Mouse (Mus musculus): Measurements from ENCODE around the gene Kifc5b. TPM values are rescaled to one million over a fixed set of nuclear protein-coding genes. Genes with fewer than 3 reads are reported as not detected.
"Not testable (repeated sequence)": the region's sequence is repeated elsewhere in the genome, so short reads cannot be mapped to it uniquely, and the experiment has no call there.

The Kifc5b gene
- polyA plus RNA-seq, 1 experiment from 2014 or later = 5.9 TPM

GRCm38 (mm10) chr17:26975415-26975814 is 58.5 kb downstream of the Kifc5b start:
- DNase-seq (ENCODE audit: low spot score) = no peak
- no peak for ATAC-seq (ENCODE audit: low FRiP score)

DNA sequence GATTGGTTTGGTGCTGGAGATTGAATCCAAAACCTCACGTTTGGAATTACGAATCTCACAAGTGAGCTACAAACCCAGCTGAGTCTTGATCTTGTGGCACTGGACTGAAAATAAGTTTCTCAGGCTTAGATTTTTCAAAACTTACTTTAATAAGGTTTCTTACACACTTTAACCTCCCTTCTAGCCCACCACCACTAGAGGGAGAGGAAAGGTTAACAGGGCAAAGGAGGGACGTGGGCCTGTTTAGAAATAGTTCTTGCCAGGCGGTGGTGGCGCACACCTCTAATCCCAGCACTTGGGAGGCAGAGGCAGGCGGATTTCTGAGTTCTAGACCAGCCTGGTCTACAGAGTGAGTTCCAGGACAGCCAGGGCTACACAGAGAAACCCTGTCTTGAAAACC is 60.5 kb downstream of the Kifc5b start:
- not testable (repeated sequence) for DNase-seq (ENCODE audit: low spot score); ATAC-seq (ENCODE audit: low FRiP score); H3K27me3 ChIP-seq (ENCODE audit: control insufficient read depth, insufficient read depth, low read length); H3K9me3 ChIP-seq (ENCODE audit: control insufficient read depth, low read length); H3K4me2 ChIP-seq (replicated peaks; ENCODE audit: low read depth, low read length); H3K9ac ChIP-seq (ENCODE audit: low read depth, low read length); H3K27ac ChIP-seq (ENCODE audit: low read depth, low read length); H3K4me3 ChIP-seq (ENCODE audit: low read depth, low read length); H3K4me1 ChIP-seq (replicated peaks; ENCODE audit: control insufficient read depth, insufficient read depth, low read length); H3K36me3 ChIP-seq (ENCODE audit: control insufficient read depth, insufficient read depth, low read length)
- 95% methylated on average over 6 of the region's 6 CpGs for WGBS

More at GRCm38 (mm10) chr17:26975415-26975814, 58.5 kb downstream of the Kifc5b start:
- H3K9me3 ChIP-seq (ENCODE audit: control insufficient read depth, low read length) = no peaks in the 10 kb centered on the region
- H3K4me3 ChIP-seq (ENCODE audit: low read depth, low read length) = no peak overlapping the region
- H3K27ac ChIP-seq (ENCODE audit: low read depth, low read length) = no peak overlapping the region
- H3K36me3 ChIP-seq (ENCODE audit: control insufficient read depth, insufficient read depth, low read length) = 0 out of 2 replicates have a peak, but pooled peaks cover 4% of the 10 kb centered on the region
- no peak overlapping the region for H3K4me2 ChIP-seq (replicated peaks; ENCODE audit: low read depth, low read length)
- H3K4me1 ChIP-seq (replicated peaks; ENCODE audit: control insufficient read depth, insufficient read depth, low read length) = peaks cover 6% of the 10 kb centered on the region; the same call in 1 of the 2 replicates
- no peaks in the 10 kb centered on the region for H3K27me3 ChIP-seq (ENCODE audit: control insufficient read depth, insufficient read depth, low read length)
- no peak overlapping the region for H3K9ac ChIP-seq (ENCODE audit: low read depth, low read length)

GRCm38 (mm10) chr17:26979426-26979825 is 62.5 kb downstream of the Kifc5b start:
- H3K4me2 ChIP-seq (replicated peaks; ENCODE audit: low read depth, low read length) = no peak overlapping the region
- ATAC-seq (ENCODE audit: low FRiP score) = no peak
- no peaks in the 10 kb centered on the region for H3K4me1 ChIP-seq (replicated peaks; ENCODE audit: control insufficient read depth, insufficient read depth, low read length)
- no peak for DNase-seq (ENCODE audit: low spot score)
- WGBS = 88% methylated on average over 2 of the region's 2 CpGs
- 0 out of 2 replicates have a peak, but pooled peaks cover 4% of the 10 kb centered on the region for H3K36me3 ChIP-seq (ENCODE audit: control insufficient read depth, insufficient read depth, low read length)
- H3K4me3 ChIP-seq (ENCODE audit: low read depth, low read length) = no peak overlapping the region
- H3K9me3 ChIP-seq (ENCODE audit: control insufficient read depth, low read length) = no peaks in the 10 kb centered on the region
- H3K27ac ChIP-seq (ENCODE audit: low read depth, low read length) = no peak overlapping the region
- H3K27me3 ChIP-seq (ENCODE audit: control insufficient read depth, insufficient read depth, low read length) = no peaks in the 10 kb centered on the region
- no peak overlapping the region for H3K9ac ChIP-seq (ENCODE audit: low read depth, low read length)

- 84% methylated on average over 2 of the region's 2 CpGs for WGBS
- no peak overlapping the region for H3K4me3 ChIP-seq (ENCODE audit: low read depth, low read length)
- no peaks in the 10 kb centered on the region for H3K27me3 ChIP-seq (ENCODE audit: control insufficient read depth, insufficient read depth, low read length)
- no peak overlapping the region for H3K4me2 ChIP-seq (replicated peaks; ENCODE audit: low read depth, low read length)
- ATAC-seq (ENCODE audit: low FRiP score) = no peak
- H3K9ac ChIP-seq (ENCODE audit: low read depth, low read length) = no peak overlapping the region
- H3K36me3 ChIP-seq (ENCODE audit: control insufficient read depth, insufficient read depth, low read length) = 0 out of 2 replicates have a peak, but pooled peaks cover 4% of the 10 kb centered on the region
- H3K4me1 ChIP-seq (replicated peaks; ENCODE audit: control insufficient read depth, insufficient read depth, low read length) = no peaks in the 10 kb centered on the region
- H3K9me3 ChIP-seq (ENCODE audit: control insufficient read depth, low read length) = no peaks in the 10 kb centered on the region
- no peak overlapping the region for H3K27ac ChIP-seq (ENCODE audit: low read depth, low read length)
- no peak for DNase-seq (ENCODE audit: low spot score)
These were observed 64.2 kb downstream of the Kifc5b start for GRCm38 (mm10) chr17:26981050-26981449.

Other genes with a start within 250 kb of the Kifc5b start
- 4.1 and 10.2 TPM in 2 replicates for gene Crebrf, start 201.4 kb upstream of the Kifc5b start, polyA plus RNA-seq (2014; fragmentation: Nextera tagmentation; extraction: Ambion mirVana)
- 45.9 and 52.9 TPM in 2 replicates for gene Bnip1, start 136.0 kb upstream of the Kifc5b start, polyA plus RNA-seq (2014; fragmentation: Nextera tagmentation; extraction: Ambion mirVana)
- gene Nkx2-5, start 72.1 kb upstream of the Kifc5b start, polyA plus RNA-seq (2014; fragmentation: Nextera tagmentation; extraction: Ambion mirVana) = not detected in 2 replicates
- gene Phf1, start 16.0 kb downstream of the Kifc5b start, polyA plus RNA-seq (2014; fragmentation: Nextera tagmentation; extraction: Ambion mirVana) = 4.5 and 5.5 TPM in 2 replicates
- gene Cuta, start 22.5 kb downstream of the Kifc5b start, polyA plus RNA-seq (2014; fragmentation: Nextera tagmentation; extraction: Ambion mirVana) = 135 and 154 TPM in 2 replicates
- gene Syngap1, start 24.2 kb downstream of the Kifc5b start, polyA plus RNA-seq (2014; fragmentation: Nextera tagmentation; extraction: Ambion mirVana) = 3.4 and 4.7 TPM in 2 replicates
- gene Zbtb9, start 56.1 kb downstream of the Kifc5b start, polyA plus RNA-seq (2014; fragmentation: Nextera tagmentation; extraction: Ambion mirVana) = 10.5 and 13.2 TPM in 2 replicates
- 7.4 and 9.5 TPM in 2 replicates for gene Bak1, start 111.9 kb downstream of the Kifc5b start, polyA plus RNA-seq (2014; fragmentation: Nextera tagmentation; extraction: Ambion mirVana)
- 1.2 and 1.3 TPM in 2 replicates for gene Itpr3, start 140.2 kb downstream of the Kifc5b start, polyA plus RNA-seq (2014; fragmentation: Nextera tagmentation; extraction: Ambion mirVana)
- 326 and 345 TPM in 2 replicates for gene Uqcc2, start 216.8 kb downstream of the Kifc5b start, polyA plus RNA-seq (2014; fragmentation: Nextera tagmentation; extraction: Ambion mirVana)